Mouse (Mus musculus) neural tube, embryonic 12.5 days (tissue): ENCODE results near the gene D630039A03Rik. TPM values are rescaled to one million over a fixed set of nuclear protein-coding genes. Genes with fewer than 3 reads are reported as not detected.
"Not testable (repeated sequence)": the region's sequence is repeated elsewhere in the genome, so short reads cannot be mapped to it uniquely, and the experiment has no call there.

ENCODE experiments used
- ATAC-seq: fragments of 200-750 bp; cut with Nextera tagmentation; 2 replicates; pipeline ENCODE4 v1.8.0; 2017; ENCODE audit warnings: low read depth, mild to moderate bottlenecking, moderate TSS enrichment, moderate library complexity; ENCODE audit not compliant: low FRiP score
- H3K27ac ChIP-seq: fragments of 300-500 bp; sonication (generic); 2 replicates; pipeline ENCODE4 v1.5.1; 2016
- H3K27me3 ChIP-seq: fragments of 300-500 bp; sonication (generic); replicated peaks from 2 replicates; pipeline ENCODE4 v1.6.1; 2016; ENCODE audit warnings: mild to moderate bottlenecking
- H3K36me3 ChIP-seq: fragments of 300-500 bp; sonication (generic); 2 replicates; pipeline ENCODE4 v1.6.1; 2016; ENCODE audit warnings: mild to moderate bottlenecking
- H3K4me1 ChIP-seq: fragments of 300-500 bp; sonication (generic); 2 replicates; pipeline ENCODE4 v1.6.1; 2016
- H3K4me2 ChIP-seq: fragments of 300-500 bp; sonication (generic); replicated peaks from 2 replicates; pipeline ENCODE4 v1.6.1; 2016; ENCODE audit warnings: mild to moderate bottlenecking
- H3K4me3 ChIP-seq: fragments of 300-500 bp; sonication (generic); 2 replicates; pipeline ENCODE4 v1.5.1; 2016
- H3K9ac ChIP-seq: fragments of 300-500 bp; sonication (generic); 2 replicates; pipeline ENCODE4 v1.6.1; 2016; ENCODE audit warnings: mild to moderate bottlenecking
- H3K9me3 ChIP-seq: fragments of 300-500 bp; sonication (generic); 2 replicates; pipeline ENCODE4 v1.6.1; 2016; ENCODE audit warnings: mild to moderate bottlenecking
- WGBS: fragments of 180-500 bp; shearing (Covaris S2); methylation state at CpG from one replicate; pipeline ENCODE4 v1.1.7; 2016; 5-methylcytosine and 5-hydroxymethylcytosine counted together
- polyA plus RNA-seq: library from polyadenylated mRNA; unstranded; fragments of >200 nt; fragmentation: Nextera tagmentation; extraction: Ambion mirVana; gene quantifications from 2 replicates; pipeline ENCODE4 v1.2.1, GENCODE M21; 2016

D630039A03Rik gene
- polyA plus RNA-seq, 1 experiment from 2014 or later = 0.52 TPM

DNA sequence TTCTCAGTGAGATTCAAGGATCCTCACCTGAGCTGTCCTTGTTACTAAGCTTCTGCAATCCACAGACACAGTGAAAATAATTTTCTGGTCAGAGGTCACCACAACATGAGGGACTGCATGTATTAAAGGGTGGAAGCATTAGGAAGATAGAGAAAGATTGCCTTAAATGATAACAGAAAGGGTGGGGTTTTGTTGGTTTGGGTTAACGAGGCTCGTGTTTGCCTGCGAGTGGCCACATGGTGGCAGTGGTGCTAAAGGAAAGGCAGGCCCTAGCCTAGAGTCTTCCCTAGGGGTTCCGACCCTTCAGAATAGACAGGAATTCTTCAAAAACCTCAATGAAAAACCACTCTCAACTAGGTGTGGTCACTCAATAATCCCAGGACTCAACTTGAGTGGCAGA is 14.9 kb downstream of the D630039A03Rik start:
- Histone ChIP-seq H3K4me1 (no peaks in the 10 kb centered on the region), H3K36me3 (no peaks in the 10 kb centered on the region), H3K9me3 (no peaks in the 10 kb centered on the region), H3K27me3 (no peaks in the 10 kb centered on the region), H3K4me3 (no peak overlapping the region), H3K4me2 (no peak overlapping the region), H3K27ac (no peak overlapping the region), H3K9ac (no peak overlapping the region)
- 13% methylated on average over 4 of the region's 4 CpGs for WGBS
- peak; percentile 54; the same call in 1 of the 2 replicates for ATAC-seq

DNA sequence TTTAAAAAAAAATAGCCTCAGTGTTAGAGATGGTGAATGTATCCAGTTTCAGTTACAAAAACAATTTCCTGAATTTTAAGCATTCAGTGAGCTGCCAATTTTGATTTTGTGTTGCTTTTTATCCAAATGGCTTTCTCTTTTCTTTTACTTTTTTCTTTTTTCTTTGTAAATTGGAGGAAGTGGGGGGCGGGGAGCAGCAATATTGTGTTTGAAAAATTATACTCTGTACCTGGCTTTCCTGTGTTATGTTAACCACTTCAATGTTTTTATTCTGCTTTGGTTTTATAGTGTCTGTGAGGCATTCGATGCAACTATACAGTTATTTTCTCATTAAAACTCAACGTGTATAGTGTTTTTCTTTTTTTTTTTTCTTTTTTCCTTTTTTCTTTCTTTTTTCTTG is 19.5 kb downstream of the D630039A03Rik start:
- Histone ChIP-seq H3K27me3 (no peaks in the 10 kb centered on the region), H3K27ac (no peak overlapping the region), H3K9ac (no peak overlapping the region), H3K4me1 (peaks cover 18% of the 10 kb centered on the region; the same call in 1 of the 2 replicates), H3K36me3 (0 out of 2 replicates have a peak, but pooled peaks cover 6% of the 10 kb centered on the region), H3K4me3 (no peak overlapping the region), H3K9me3 (no peaks in the 10 kb centered on the region), H3K4me2 (no peak overlapping the region)
- 90% methylated on average over 3 of the region's 3 CpGs for WGBS
- no peak for ATAC-seq

DNA sequence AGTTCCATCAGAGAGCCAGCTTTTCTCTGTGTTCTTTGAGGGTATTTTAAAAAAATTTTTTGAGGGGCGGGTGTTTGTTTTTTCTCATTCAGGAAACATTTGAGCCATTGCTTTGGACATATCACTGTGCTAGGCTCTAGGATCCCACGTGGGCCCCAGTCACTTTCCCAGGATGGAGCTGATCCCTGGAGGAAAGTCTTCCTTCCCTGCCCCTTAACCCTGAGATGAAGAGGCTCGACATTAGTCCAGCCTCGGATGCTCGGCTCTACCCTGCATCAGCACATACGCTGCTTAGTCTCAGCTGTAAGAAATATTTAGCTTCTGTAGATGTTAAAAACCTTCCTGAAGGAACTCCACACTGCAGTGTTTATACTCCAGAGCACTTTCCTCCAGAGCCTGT is 20.2 kb downstream of the D630039A03Rik start:
- H3K27ac ChIP-seq = no peak overlapping the region; the same call in 1 of the 2 replicates
- 68% methylated on average over 6 of the region's 6 CpGs for WGBS
- no peak overlapping the region for H3K4me3 ChIP-seq
- H3K9me3 ChIP-seq = no peaks in the 10 kb centered on the region
- no peaks in the 10 kb centered on the region for H3K27me3 ChIP-seq
- H3K36me3 ChIP-seq = 0 out of 2 replicates have a peak, but pooled peaks cover 6% of the 10 kb centered on the region
- no peak for ATAC-seq
- H3K4me1 ChIP-seq = peaks cover 25% of the 10 kb centered on the region; the same call in 1 of the 2 replicates
- no peak overlapping the region for H3K9ac ChIP-seq
- no peak overlapping the region for H3K4me2 ChIP-seq

DNA sequence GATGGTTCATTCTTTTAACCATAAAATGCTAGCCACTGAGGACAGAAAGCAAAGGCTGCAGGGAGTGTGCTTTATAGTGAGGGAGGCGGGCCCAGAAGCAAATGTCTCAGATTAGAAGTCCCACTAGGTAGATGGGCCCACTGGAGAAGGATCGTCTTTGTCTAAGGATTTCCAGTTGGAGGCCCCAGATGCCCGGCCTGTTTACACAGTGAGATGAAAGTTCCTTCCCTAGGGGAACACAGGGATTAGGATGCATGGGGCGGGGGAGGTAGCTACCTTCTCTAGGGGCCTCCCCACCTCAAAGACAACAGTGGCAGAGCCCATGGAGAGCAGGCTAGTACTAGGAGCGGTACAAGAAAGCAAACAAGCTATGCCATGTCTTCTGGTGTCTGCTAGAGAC is 21.0 kb downstream of the D630039A03Rik start:
- Histone ChIP-seq H3K36me3 (0 out of 2 replicates have a peak, but pooled peaks cover 6% of the 10 kb centered on the region), H3K4me3 (no peak overlapping the region), H3K4me1 (peaks cover 25% of the 10 kb centered on the region; the same call in 1 of the 2 replicates), H3K27ac (no peak overlapping the region), H3K9me3 (no peaks in the 10 kb centered on the region), H3K9ac (no peak overlapping the region), H3K4me2 (no peak overlapping the region), H3K27me3 (no peaks in the 10 kb centered on the region)
- WGBS = 46% methylated on average over 5 of the region's 5 CpGs
- no peak for ATAC-seq

DNA sequence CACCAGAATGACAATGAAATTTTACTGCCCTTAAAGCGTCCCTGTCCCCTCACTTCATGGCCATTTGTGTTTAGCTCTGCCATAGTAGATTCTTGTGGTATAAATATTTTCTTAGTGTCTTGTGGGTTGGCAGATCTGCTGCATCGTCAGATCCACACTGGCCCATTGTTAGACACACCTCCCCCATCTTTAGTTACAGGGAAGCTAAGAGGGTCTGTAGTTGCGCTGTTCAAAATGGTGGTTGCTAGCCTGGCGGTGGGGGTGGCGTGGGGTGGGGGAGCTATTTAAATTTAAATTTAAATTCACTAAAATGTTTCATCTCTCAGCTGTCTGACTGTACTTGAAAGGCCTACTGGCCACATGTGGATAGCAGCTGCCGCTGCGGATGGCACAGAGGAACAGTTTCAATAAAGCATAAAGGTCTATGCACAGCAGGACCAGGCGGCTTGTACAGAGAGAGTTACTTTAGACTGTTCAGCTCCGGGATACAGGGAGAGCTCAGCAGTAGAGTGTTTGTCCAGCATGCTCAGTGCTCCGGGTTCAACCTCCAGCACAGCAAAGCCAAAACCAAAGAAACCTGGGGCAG is 24.0 kb downstream of the D630039A03Rik start:
- Histone ChIP-seq H3K4me2 (no peak overlapping the region), H3K4me1 (peaks cover 25% of the 10 kb centered on the region; the same call in 1 of the 2 replicates), H3K36me3 (0 out of 2 replicates have a peak, but pooled peaks cover 6% of the 10 kb centered on the region), H3K9me3 (no peaks in the 10 kb centered on the region), H3K27me3 (no peaks in the 10 kb centered on the region), H3K4me3 (no peak overlapping the region), H3K27ac (no peak overlapping the region), H3K9ac (no peak overlapping the region)
- 50% methylated on average over 10 of the region's 10 CpGs for WGBS
- peak; percentile 68; the same call in 1 of the 2 replicates for ATAC-seq

DNA sequence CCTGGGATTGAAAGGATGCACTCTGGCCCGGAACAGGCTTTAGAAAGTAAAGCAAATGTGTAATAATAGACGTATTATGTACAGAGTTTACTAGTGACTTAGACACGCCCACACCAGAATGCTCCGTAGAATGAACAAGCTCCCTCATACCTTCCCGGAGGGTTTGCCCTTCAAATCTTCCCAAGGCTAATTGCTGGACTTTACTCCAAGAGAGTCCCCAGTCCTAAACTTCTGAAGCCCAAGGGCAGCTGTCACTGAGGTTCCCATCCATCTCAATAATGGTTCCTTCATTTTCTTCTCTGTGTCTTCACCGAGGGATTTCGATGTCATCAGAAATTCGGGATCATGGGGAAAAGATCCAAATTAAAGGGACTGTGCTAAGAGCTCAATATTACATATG is 26.3 kb downstream of the D630039A03Rik start:
- peaks cover 32% of the 10 kb centered on the region for H3K4me1 ChIP-seq
- 85% methylated on average over 8 of the region's 8 CpGs for WGBS
- H3K4me2 ChIP-seq = no peak overlapping the region
- no peaks in the 10 kb centered on the region for H3K9me3 ChIP-seq
- H3K27ac ChIP-seq = no peak overlapping the region
- H3K4me3 ChIP-seq = no peak overlapping the region
- no peak for ATAC-seq
- H3K36me3 ChIP-seq = 0 out of 2 replicates have a peak, but pooled peaks cover 6% of the 10 kb centered on the region
- no peak overlapping the region for H3K9ac ChIP-seq
- H3K27me3 ChIP-seq = no peaks in the 10 kb centered on the region

DNA sequence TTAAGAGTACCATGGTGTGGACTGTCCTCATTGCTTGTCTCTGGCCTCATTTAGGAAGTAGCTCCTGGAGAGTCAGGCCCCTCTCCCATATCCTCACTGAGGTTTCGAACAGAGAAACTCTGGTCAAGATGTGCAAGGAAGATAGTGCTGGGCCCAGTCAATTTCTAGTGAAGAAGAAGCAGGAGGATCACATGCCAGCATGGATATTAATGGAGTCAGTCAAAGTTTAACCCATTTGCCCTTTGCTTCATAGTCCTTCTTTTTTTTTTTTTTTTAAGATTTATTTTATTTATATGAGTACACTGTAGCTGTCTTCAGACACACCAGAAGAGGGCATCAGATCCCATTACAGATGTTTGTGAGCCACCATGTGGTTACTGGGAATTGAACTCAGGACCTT is 27.1 kb downstream of the D630039A03Rik start:
- WGBS = 100% methylated on average over 1 of the region's 1 CpGs
- H3K4me2 ChIP-seq, H3K9me3 ChIP-seq, H3K9ac ChIP-seq, H3K4me3 ChIP-seq, H3K27ac ChIP-seq, H3K27me3 ChIP-seq, H3K36me3 ChIP-seq, ATAC-seq: not testable (repeated sequence)
- H3K4me1 ChIP-seq = peaks cover 36% of the 10 kb centered on the region

DNA sequence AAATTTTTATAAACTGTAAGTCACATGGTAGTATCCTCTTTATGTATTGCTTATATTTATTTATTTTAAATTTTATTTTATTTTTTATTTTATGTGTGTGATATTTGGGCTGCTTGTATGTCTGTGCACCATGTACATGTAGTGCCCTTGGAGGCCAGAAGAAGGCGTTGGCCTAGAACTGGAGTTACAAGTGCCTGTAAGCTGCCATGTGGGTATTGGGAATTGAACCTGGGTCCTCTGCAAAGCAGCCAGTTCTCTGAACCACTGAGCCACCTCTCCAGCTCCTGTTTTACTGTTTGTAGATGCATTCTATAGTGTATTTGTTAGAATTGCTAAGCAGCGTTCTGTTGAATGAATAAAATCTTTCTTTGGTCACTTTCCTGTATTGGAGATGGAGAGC is 27.9 kb downstream of the D630039A03Rik start:
- Histone ChIP-seq H3K27me3 (no peaks in the 10 kb centered on the region), H3K4me1 (peaks cover 36% of the 10 kb centered on the region), H3K9ac (no peak overlapping the region), H3K36me3 (0 out of 2 replicates have a peak, but pooled peaks cover 5% of the 10 kb centered on the region), H3K9me3 (no peaks in the 10 kb centered on the region), H3K27ac (no peak overlapping the region), H3K4me3 (no peak overlapping the region), H3K4me2 (no peak overlapping the region)
- WGBS = 92% methylated on average over 2 of the region's 2 CpGs
- ATAC-seq = no peak

DNA sequence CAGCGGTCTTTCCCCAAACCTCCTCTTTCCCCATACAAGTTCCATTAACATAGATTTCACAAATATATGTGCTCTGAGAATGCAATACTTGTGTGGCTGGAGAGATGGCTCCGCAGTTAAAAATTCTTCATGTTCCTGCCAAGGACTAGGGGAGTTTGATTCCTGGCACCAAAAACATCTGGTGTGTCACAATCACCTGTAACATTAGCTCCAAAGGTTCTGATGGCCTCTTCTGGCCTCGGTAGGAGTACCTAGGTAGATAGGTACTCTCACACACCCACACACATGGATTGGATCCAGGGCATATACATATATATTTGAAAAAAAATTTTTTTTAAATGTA is 29.2 kb downstream of the D630039A03Rik start:
- no peak overlapping the region for H3K9ac ChIP-seq
- no peaks in the 10 kb centered on the region for H3K36me3 ChIP-seq
- H3K27me3 ChIP-seq = no peaks in the 10 kb centered on the region
- H3K4me3 ChIP-seq = no peak overlapping the region
- H3K4me1 ChIP-seq = peaks cover 26% of the 10 kb centered on the region
- H3K9me3 ChIP-seq = no peaks in the 10 kb centered on the region
- ATAC-seq = no peak
- H3K27ac ChIP-seq = no peak overlapping the region
- H3K4me2 ChIP-seq = no peak overlapping the region
- 96% methylated on average over 3 of the region's 3 CpGs for WGBS

DNA sequence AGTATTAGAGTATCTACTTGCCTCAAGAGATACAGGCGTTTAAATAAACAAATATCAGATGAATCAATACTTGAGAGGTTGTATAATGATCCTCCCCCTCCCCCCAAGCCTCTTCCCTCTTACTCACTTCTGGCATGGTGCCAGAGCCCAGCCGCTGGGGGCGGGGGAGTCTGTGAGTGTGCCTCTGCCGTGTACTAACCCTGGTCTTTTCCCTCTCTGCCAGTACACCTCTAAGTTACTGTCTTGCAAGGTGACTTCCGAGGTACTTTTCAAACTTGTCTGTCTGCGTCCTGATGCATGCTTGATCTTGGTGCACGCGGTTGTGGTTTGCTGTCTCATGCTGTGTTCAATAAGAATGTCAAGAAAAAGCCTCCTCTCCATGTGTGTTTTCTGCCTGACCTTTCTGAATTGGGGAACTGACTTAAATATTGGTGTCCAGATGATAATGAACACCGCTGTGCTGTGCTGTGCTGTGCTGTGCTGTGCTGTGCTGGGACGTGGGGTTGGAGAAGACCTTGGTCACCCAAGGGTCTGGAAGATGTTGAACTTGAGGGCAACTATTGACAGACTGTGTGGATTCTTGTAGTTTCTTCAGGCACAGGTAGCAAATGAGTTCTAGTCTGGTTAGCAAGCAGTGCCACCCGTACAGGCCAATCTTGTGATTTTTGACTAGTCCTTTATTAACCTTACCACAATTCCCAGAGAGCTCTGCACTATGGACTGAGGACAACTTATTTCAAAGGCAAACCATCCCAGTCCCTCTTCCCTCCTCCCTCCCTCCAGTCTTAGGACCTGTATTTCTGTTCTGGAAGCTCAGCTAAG is 29.8 kb downstream of the D630039A03Rik start:
- Histone ChIP-seq H3K4me2 (no peak overlapping the region), H3K4me3 (no peak overlapping the region), H3K9ac (no peak overlapping the region), H3K36me3 (no peaks in the 10 kb centered on the region), H3K9me3 (no peaks in the 10 kb centered on the region), H3K4me1 (peaks cover 20% of the 10 kb centered on the region), H3K27ac (no peak overlapping the region), H3K27me3 (no peaks in the 10 kb centered on the region)
- ATAC-seq = peak; percentile 71
- WGBS = 71% methylated on average over 11 of the region's 11 CpGs

DNA sequence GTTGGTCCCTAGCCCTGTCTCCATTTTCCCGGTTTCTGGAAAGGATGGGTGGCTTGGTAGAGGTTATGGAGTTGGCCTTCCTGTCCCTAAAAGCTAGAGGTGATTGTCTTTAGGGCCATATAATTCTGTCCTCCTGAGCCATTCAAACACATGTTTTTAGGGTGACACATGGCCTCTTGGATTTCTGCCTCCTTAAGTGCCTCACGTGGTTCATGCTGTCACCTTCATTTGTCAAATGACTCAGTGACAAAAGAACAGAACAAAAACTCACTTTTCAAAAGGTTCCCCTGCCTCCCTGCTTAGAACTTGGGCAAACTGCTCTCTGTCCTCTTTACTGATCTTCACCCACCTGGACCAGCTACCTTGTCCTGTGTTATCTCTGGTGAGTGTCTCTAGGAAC is 30.9 kb downstream of the D630039A03Rik start:
- ATAC-seq = no peak
- no peaks in the 10 kb centered on the region for H3K36me3 ChIP-seq
- no peak overlapping the region for H3K4me3 ChIP-seq
- H3K4me2 ChIP-seq = no peak overlapping the region
- H3K4me1 ChIP-seq = peaks cover 17% of the 10 kb centered on the region
- no peaks in the 10 kb centered on the region for H3K9me3 ChIP-seq
- H3K27ac ChIP-seq = no peak overlapping the region
- whole genome bisulfite sequencing = 40% methylated on average over 2 of the region's 2 CpGs
- no peak overlapping the region for H3K9ac ChIP-seq
- no peaks in the 10 kb centered on the region for H3K27me3 ChIP-seq

DNA sequence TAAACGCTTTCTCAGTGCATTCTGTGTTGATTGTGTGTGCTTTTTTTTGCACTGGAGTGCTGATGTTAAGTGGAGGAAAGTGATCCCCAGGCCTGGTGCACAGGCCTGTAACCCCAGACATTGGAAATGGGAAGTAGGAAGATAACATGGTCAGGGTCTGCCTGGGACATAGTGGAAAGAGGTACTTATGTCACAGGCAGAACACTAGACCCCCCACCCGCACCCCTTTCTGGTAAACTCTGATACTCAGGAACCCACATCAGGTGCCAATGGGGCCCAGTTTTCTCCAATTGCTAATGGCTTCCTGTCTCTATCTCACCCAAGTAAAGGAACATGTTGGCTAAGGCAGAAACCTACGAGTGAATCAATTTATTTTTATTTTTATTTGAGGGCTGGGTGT is 31.6 kb downstream of the D630039A03Rik start:
- ATAC-seq = no peak
- no peak overlapping the region for H3K4me2 ChIP-seq
- H3K9ac ChIP-seq = no peak overlapping the region
- H3K4me3 ChIP-seq = no peak overlapping the region
- no peaks in the 10 kb centered on the region for H3K9me3 ChIP-seq
- H3K36me3 ChIP-seq = no peaks in the 10 kb centered on the region
- 87% methylated on average over 3 of the region's 3 CpGs for WGBS
- H3K27me3 ChIP-seq = no peaks in the 10 kb centered on the region
- H3K4me1 ChIP-seq = peaks cover 17% of the 10 kb centered on the region
- H3K27ac ChIP-seq = no peak overlapping the region
